Mouse (Mus musculus) ovary, postnatal 14 days (tissue): ENCODE measurements around the gene Slc35f3.
"Not testable (repeated sequence)": the region's sequence is repeated elsewhere in the genome, so short reads cannot be mapped to it uniquely, and the experiment has no call there.

Experiments used
- DNase-seq: peaks from one replicate; pipeline ENCODE4 v3.0.0; 2022; ENCODE audit warnings: low spot score

Gene Slc35f3

DNA sequence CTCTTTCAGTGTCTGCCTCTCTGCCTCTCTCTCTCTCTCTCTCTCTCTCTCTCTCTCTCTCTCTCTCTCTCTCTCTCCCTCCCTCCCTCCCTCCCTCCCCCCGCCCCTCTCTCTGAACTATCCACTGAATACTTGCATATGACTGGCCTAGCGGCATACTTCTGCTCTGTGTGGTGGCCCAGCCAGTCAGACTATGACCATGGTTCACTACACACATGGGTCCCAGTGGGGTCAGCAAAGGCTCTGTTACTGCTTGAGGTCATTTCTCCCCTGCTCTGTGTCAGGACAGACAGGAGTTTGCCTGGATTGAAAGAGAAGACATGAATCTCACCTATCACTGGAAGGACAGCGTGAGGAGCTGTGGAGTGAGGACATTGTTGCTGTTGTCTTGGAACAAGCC lies 40.5 kb downstream of the Slc35f3 start:
- no peak for DNase-seq

GRCm38 (mm10) chr8:126339357-126339756 lies 41.0 kb downstream of the Slc35f3 start:
- DNase-seq = no peak

GRCm38 (mm10) chr8:126341200-126341599 lies 42.8 kb downstream of the Slc35f3 start:
- DNase-seq = no peak

DNA sequence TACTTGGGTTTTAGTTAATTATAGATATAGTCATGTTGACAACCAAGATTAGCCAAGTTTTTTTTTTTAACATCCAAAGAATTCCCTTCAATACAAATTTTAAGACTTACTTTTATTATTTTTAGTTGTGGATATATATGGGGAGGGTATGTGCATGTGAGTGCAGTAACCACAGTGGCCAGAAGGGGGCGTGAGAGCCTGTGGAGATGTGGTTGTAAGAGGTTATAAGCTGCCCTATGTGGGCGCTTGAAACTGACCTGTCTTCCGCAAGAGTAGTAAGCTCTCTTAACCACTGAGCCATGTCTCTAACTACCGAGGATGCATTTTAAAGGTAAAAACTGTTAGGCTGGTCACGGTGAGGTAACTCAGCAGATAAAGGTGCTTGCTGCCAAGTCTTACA lies 45.1 kb downstream of the Slc35f3 start:
- DNase-seq = no peak

- DNase-seq = no peak
These were observed 46.7 kb downstream of the Slc35f3 start for GRCm38 (mm10) chr8:126345100-126345499.

DNA sequence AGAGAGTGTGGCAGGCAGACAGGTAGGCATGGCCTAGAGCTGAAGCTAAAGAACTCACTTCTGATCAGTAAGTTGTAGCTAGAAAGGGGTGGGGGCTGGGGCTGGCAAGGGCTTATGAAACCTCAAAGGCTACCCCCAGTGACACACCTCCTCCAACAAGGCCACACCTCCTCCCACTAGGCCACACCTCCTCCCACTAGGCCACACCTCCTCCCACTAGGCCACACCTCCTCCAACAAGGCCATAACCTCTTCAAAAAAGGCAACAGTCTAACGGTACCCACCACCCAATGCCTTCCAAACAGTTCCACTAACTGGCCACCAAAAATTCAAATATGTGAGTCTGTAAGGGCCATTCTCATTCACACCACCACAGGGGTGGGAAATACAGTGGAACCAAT lies 54.9 kb downstream of the Slc35f3 start:
- DNase-seq = no peak

DNA sequence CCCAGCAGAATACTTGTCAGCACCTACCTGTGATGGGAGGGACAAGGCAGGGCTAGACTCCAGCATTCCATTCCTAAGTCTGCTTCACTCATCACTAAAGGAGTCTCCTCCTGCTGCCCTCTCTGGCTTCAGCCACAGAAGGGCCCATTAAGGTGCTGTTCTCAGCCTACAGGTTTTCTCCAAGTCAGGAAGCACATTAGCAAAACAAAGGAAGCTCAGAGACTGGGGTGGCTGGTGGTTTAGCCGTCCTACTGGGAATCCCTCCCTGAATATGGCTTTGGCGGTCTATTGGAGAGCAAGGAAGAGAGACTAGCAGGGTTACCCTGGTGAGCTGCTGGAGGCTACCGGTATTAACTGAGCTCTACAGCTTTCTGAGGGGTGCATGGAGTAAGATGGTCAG lies 59.6 kb downstream of the Slc35f3 start:
- DNase-seq = no peak

DNA sequence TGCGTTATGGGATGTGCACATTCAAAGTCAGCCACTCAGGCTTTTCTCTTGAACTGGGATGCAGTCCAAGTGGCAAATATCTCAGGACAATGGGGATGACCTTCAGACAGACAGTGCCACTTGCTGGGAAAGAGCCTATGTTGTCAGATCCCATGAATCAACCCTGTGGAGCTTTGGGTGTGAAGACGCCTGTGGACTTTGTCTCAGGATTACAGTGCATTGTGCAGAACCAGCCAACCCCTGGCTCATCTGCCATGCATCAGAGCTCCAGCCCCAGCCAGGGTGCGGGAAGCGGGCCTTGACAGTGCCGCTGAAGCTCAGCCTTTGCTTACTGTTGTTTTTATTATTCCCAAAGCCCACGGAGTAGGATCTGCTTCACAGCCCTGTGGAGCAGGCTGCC lies 60.9 kb downstream of the Slc35f3 start:
- no peak for DNase-seq

- no peak for DNase-seq
These were observed 61.7 kb downstream of the Slc35f3 start for GRCm38 (mm10) chr8:126360106-126360505.

DNA sequence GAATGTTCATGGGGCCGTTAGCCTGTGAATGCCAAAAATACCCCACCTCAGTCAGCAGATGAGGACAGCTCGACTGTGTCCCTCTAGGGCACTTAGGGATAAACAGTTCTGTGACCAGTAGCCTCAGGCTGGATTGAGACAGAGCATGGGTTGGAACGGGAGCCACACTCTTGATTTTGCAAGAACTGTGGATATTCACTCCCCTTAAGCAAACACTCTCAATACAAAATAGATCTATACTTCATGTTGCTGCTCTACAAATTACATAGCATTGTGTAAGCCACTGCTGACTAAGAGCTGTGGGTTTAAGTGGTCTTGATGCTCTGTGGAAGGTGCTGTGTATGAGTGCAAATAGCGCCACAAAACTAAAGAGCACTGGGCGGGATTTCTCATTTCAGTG lies 62.3 kb downstream of the Slc35f3 start:
- no peak for DNase-seq

- DNase-seq = no peak
These were observed 67.9 kb downstream of the Slc35f3 start for GRCm38 (mm10) chr8:126366251-126366650.

- no peak for DNase-seq
These were observed 70.1 kb downstream of the Slc35f3 start for GRCm38 (mm10) chr8:126368349-126369054.

GRCm38 (mm10) chr8:126371871-126372270 lies 73.5 kb downstream of the Slc35f3 start:
- no peak for DNase-seq

GRCm38 (mm10) chr8:126379580-126379979 lies 81.2 kb downstream of the Slc35f3 start:
- DNase-seq = no peak

- DNase-seq = no peak
These were observed 81.8 kb downstream of the Slc35f3 start for GRCm38 (mm10) chr8:126380141-126380540.

- DNase-seq = no peak
These were observed 82.9 kb downstream of the Slc35f3 start for GRCm38 (mm10) chr8:126381299-126381698.

DNA sequence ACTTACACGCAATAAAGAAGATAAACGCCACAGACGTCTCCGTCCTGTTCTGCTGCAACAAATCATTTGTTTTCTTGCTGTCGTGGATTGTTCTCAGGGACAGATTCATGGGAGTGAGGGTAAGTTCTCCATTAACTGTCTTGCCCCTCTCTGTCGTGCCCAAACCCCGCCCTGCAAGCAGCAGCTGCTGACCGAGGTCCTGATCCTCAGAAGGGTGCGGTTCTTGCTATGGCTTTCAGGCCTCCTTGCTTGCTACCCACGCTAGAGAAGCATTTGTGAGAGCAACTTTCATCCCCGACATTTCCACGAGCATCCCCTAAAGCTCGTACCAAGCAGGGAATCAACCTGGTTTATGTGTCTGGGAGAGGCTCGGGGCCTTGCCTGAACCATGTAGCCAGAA lies 83.9 kb downstream of the Slc35f3 start:
- DNase-seq = no peak

DNA sequence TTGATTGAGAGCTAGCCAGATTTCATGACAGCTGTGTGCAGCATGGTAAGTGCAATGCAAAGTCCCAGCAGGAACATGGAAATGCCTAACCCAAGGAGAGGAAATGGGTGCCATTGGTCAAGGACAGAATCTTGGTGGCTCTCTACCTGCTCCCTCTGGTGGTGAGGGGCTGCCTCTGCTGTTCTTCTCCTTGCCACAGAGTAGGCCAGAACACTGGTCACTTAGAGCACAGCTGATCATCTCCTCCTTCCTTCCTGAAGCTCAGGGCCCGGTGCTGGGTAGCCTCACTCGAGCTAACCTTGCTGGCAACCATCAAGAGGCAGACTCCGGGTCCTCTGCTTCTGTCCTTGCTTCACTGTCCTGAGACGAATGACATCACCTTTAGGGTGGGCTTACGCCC lies 84.4 kb downstream of the Slc35f3 start:
- DNase-seq = no peak

DNA sequence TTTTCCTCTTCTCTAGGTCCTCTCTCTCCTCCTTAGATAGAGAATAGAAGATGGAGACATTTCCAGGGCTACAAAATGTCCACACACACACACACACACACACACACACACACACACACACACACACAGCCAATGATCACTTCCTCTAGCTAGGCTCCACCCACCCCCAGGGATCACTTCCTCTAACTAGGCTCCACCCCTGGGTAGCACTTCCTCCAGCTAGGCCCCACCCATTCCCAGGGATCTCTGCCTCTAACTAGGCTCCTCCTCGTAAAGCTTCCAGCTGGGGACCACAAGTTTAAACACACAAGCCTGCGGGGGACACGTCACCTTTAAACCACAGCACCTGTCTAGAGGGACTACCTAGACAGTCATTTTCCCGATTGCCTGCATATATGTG lies 89.2 kb downstream of the Slc35f3 start:
- DNase-seq = no peak

DNA sequence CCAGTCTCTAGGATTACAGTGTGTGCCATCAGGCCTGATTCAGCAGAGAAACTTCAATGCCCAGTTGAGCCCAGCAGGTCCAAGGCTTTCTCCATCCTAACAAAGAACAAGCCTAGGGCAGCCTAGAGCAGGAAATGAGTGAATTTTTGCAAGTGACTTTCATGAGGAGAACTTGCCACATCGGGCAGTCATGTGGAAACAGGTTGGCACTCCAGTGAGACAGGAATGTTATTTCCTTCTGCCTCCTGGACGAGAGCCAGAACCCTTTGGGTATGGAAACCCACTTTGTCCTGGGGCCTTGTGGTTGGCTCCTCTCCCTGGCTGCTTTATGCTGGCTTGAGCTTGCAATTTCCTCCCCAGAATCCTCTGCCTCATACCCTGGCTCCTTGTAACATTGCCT lies 93.2 kb downstream of the Slc35f3 start:
- DNase-seq = peak; percentile 22

DNA sequence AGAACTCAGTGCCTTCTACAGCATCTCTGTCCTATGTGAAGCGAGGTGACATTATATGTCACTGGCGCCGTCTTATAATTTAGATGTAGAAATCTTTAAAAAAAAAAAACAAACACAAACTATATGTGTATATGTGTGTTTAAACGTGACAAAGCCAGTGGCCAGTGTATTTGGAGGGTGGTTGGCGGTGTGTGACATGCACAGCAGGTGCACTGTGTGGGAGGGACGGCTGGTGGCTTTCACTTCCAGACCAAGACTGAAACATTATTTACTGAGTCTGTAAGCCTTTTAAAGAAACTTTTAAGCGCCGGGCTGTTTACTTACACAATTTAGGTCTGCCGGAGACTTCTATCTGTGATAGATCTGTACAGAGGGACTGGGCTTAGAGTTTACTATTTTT lies 97.0 kb downstream of the Slc35f3 start:
- DNase-seq = no peak

- no peak for DNase-seq
These were observed 97.6 kb downstream of the Slc35f3 start for GRCm38 (mm10) chr8:126395917-126396316.

- DNase-seq = no peak
These were observed 100.0 kb downstream of the Slc35f3 start for GRCm38 (mm10) chr8:126398349-126398748.

DNA sequence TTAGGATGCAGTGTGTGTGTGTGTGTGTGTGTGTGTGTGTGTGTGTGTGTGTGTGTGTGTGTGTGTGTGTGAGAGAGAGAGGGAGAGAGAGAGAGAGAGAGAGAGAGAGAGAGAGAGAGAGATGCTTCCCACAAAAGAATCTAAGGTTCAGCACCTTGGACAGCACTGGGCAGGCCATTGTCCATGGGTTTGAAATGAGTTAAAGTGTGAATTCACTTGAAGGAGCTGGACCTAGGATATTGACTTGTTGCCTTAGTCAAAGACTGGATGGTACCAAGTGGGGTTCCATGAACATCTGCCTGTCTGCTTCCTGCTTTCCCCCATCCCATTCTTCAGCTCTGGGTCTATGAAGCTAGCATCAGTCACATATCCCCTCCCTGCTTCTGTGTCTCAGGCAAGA lies 106.2 kb downstream of the Slc35f3 start:
- DNase-seq = not testable (repeated sequence)
